Mouse (Mus musculus) kidney, embryonic 16.5 days (tissue): ENCODE measurements around the gene Slc16a11. TPM values are rescaled to one million over a fixed set of nuclear protein-coding genes. Genes with fewer than 3 reads are reported as not detected.
A peak's percentile ranks its signal among the peaks of the same experiment; 100 is the strongest.

Source experiments
- ATAC-seq: fragments of 200-750 bp; cut with Nextera tagmentation; 2 replicates; pipeline ENCODE4 v1.8.0; 2017; ENCODE audit warnings: moderate TSS enrichment; ENCODE audit not compliant: low FRiP score, low TSS enrichment
- H3K27ac ChIP-seq: fragments of 300-500 bp; sonication (generic); 2 replicates; pipeline ENCODE4 v1.5.1; 2014; ENCODE audit warnings: low read length
- H3K27me3 ChIP-seq: fragments of 300-500 bp; sonication (generic); 2 replicates; pipeline ENCODE4 v1.6.1; 2014; ENCODE audit warnings: low read length, control low read depth, mixed read lengths; ENCODE audit not compliant: insufficient read depth
- H3K36me3 ChIP-seq: fragments of 300-500 bp; sonication (generic); 2 replicates; pipeline ENCODE4 v1.6.1; 2014; ENCODE audit warnings: low read length, control low read depth, mixed read lengths; ENCODE audit not compliant: insufficient read depth
- H3K4me1 ChIP-seq: fragments of 300-500 bp; sonication (generic); 2 replicates; pipeline ENCODE4 v1.6.1; 2014; ENCODE audit warnings: low read length, control low read depth, mixed read lengths; ENCODE audit not compliant: insufficient read depth
- H3K4me2 ChIP-seq: fragments of 300-500 bp; sonication (generic); replicated peaks from 2 replicates; pipeline ENCODE4 v1.6.1; 2014; ENCODE audit warnings: low read depth, low read length
- H3K4me3 ChIP-seq: fragments of 300-500 bp; sonication (generic); 2 replicates; pipeline ENCODE4 v1.5.1; 2014; ENCODE audit warnings: mild to moderate bottlenecking, low read length
- H3K9ac ChIP-seq: fragments of 300-500 bp; sonication (generic); replicated peaks from 2 replicates; pipeline ENCODE4 v1.6.1; 2014; ENCODE audit warnings: low read length
- H3K9me3 ChIP-seq: fragments of 300-500 bp; sonication (generic); 2 replicates; pipeline ENCODE4 v1.6.1; 2016; ENCODE audit warnings: low read length, control low read depth
- WGBS: fragments of 180-500 bp; shearing (Covaris S2); extraction: QIAGEN DNeasy Blood & Tissue Kit; methylation state at CpG from one replicate; pipeline ENCODE4 v1.1.7; 2014; 5-methylcytosine and 5-hydroxymethylcytosine counted together
- polyA plus RNA-seq: library from polyadenylated mRNA; unstranded; fragments of >200 nt; fragmentation: Nextera tagmentation; extraction: Ambion mirVana; gene quantifications from 2 replicates; pipeline ENCODE4 v1.2.1, GENCODE M21; 2015

The Slc16a11 gene
- polyA plus RNA-seq, 1 experiment from 2014 or later, result 5.5 TPM

- no peak overlapping the region for H3K9ac ChIP-seq
- no peak overlapping the region for H3K4me2 ChIP-seq
- peaks cover 39% of the 10 kb centered on the region for H3K27me3 ChIP-seq
- 73% methylated on average over 6 of the region's 6 CpGs for WGBS
- peaks cover 20% of the 10 kb centered on the region for H3K4me1 ChIP-seq
- no peaks in the 10 kb centered on the region for H3K9me3 ChIP-seq
- no peaks in the 10 kb centered on the region for H3K36me3 ChIP-seq
- H3K4me3 ChIP-seq, result no peak overlapping the region
- H3K27ac ChIP-seq, result no peak overlapping the region
- no peak for ATAC-seq
Observed at GRCm38 (mm10) chr11:70211972-70212371, 580 bp upstream of the Slc16a11 start.

GRCm38 (mm10) chr11:70212896-70213295, 344 bp downstream of the Slc16a11 start:
- WGBS, result 9% methylated on average over 9 of the region's 9 CpGs
- no peak for ATAC-seq
- peak overlapping the region; percentile 63; the same call in 1 of the 2 replicates for H3K4me2 ChIP-seq

GRCm38 (mm10) chr11:70213736-70214135, 1.2 kb downstream of the Slc16a11 start:
- no peaks in the 10 kb centered on the region for H3K9me3 ChIP-seq
- H3K27ac ChIP-seq, result no peak overlapping the region
- peak overlapping the region; percentile 56 for H3K9ac ChIP-seq
- H3K4me3 ChIP-seq, result peak overlapping the region; percentile 36
- H3K4me2 ChIP-seq, result peak overlapping the region; percentile 63
- no peak for ATAC-seq
- H3K27me3 ChIP-seq, result peaks cover 41% of the 10 kb centered on the region
- 3% methylated on average over 26 of the region's 26 CpGs for WGBS
- H3K4me1 ChIP-seq, result peaks cover 24% of the 10 kb centered on the region
- no peaks in the 10 kb centered on the region for H3K36me3 ChIP-seq

More at GRCm38 (mm10) chr11:70212896-70213295, 344 bp downstream of the Slc16a11 start:
- H3K36me3 ChIP-seq, result no peaks in the 10 kb centered on the region
- no peak overlapping the region for H3K27ac ChIP-seq
- peaks cover 41% of the 10 kb centered on the region for H3K27me3 ChIP-seq
- H3K9ac ChIP-seq, result no peak overlapping the region; the same call in 1 of the 2 replicates
- no peak overlapping the region for H3K4me3 ChIP-seq
- H3K4me1 ChIP-seq, result peaks cover 20% of the 10 kb centered on the region
- H3K9me3 ChIP-seq, result no peaks in the 10 kb centered on the region

- H3K4me1 ChIP-seq, result peaks cover 30% of the 10 kb centered on the region
Observed at GRCm38 (mm10) chr11:70214191-70214855, 1.8 kb downstream of the Slc16a11 start.

DNA sequence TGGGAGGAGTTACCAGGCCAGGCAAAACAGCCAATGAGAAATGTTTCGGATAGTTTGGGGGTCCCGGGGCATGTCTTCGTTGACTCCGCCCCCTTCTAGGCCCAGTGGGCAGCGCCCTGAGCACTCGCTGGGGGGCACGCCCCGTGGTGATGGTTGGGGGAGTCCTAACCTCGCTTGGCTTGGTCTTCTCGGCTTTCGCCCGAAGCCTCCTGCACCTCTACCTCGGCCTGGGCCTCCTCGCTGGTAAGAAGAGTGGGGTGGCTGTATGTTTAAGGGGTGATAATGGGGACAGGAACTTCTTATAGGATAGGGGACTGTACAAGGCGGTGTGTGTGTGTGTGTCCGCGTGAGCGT, 2.3 kb downstream of the Slc16a11 start:
- WGBS, result 7% methylated on average over 16 of the region's 18 CpGs
- peaks cover 41% of the 10 kb centered on the region for H3K27me3 ChIP-seq
- H3K9ac ChIP-seq, result no peak overlapping the region

More at GRCm38 (mm10) chr11:70214191-70214855, 1.8 kb downstream of the Slc16a11 start:
- WGBS, result under 1% methylated on average over 46 of the region's 46 CpGs
- Histone ChIP-seq H3K4me2 (peak overlapping the region; percentile 63), H3K9ac (peak overlapping the region; percentile 56), H3K9me3 (no peaks in the 10 kb centered on the region), H3K4me3 (peak overlapping the region; percentile 36), H3K27ac (no peak overlapping the region), H3K27me3 (peaks cover 41% of the 10 kb centered on the region), H3K36me3 (no peaks in the 10 kb centered on the region)
- ATAC-seq, result peak; percentile 53; the same call in 1 of the 2 replicates

DNA sequence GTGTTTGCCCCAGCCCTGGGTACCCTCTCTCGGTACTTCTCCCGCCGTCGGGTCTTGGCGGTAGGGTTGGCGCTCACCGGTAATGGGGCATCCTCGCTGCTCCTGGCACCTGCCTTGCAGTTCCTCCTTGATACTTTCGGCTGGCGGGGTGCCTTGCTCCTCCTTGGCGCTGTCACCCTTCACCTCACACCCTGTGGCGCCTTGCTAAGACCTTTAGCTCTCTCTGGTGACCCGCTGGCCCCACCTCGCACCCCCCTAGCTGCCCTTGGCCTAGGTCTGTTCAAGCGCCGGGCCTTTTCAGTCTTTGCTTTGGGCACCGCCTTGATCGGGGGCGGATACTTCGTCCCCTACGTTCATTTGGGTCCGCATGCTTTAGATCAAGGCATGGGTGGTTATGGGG, 2.7 kb downstream of the Slc16a11 start:
- H3K9ac ChIP-seq, result no peak overlapping the region
- no peaks in the 10 kb centered on the region for H3K36me3 ChIP-seq
- peaks cover 41% of the 10 kb centered on the region for H3K27me3 ChIP-seq
- WGBS, result 17% methylated on average over 22 of the region's 22 CpGs
- ATAC-seq, result no peak; the same call in 1 of the 2 replicates
- H3K4me2 ChIP-seq, result peak overlapping the region; percentile 63
- H3K27ac ChIP-seq, result no peak overlapping the region
- H3K9me3 ChIP-seq, result no peaks in the 10 kb centered on the region
- H3K4me3 ChIP-seq, result 0 out of 2 replicates have a peak overlapping the region, but pooled peaks have one; percentile 36
- H3K4me1 ChIP-seq, result peaks cover 31% of the 10 kb centered on the region

More for the DNA sequence above, 2.3 kb downstream of the Slc16a11 start:
- peak; percentile 17; the same call in 1 of the 2 replicates for ATAC-seq
- Histone ChIP-seq H3K4me3 (peak overlapping the region; percentile 36), H3K4me1 (peaks cover 31% of the 10 kb centered on the region), H3K9me3 (no peaks in the 10 kb centered on the region), H3K27ac (no peak overlapping the region), H3K36me3 (no peaks in the 10 kb centered on the region), H3K4me2 (peak overlapping the region; percentile 63)

DNA sequence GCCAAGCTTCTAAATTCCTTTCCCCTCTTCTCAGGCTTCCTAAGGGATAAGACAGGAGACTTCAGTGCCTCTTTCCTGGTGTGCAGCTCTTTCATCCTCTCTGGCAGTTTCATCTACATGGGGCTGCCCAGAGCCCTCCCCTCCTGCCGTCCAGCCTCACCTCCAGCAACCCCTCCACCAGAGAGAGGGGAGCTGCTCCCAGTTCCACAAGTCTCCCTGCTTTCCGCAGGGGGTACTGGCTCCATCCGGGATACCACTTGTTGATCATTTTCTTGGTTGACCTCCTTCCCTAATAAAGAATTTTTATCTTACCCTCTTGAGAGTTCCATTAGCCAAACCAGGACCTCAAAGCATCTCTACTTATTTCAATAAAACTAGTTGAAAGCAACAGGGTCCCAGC, 3.6 kb downstream of the Slc16a11 start:
- ATAC-seq, result no peak
- WGBS, result 72% methylated on average over 3 of the region's 3 CpGs

DNA sequence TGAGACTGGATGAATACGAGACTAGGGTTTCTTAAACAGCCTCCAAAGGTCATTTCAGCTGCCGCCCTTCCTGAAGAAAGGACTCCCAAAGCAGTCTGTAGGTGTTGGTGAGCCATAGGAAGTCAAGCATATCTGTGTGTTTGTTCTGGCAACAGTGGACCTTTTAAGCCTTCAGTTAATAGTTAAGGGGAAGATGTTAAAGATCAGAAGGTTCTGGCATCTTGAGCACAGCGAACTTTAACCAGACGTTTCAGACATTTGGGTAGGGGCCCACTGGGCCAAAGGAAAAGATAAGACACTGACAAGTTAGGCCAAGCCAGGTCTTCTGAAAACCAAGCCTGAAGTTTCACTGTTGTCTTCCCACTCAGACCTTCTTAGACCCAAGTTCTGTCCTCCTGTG, 5.5 kb downstream of the Slc16a11 start:
- ATAC-seq, result no peak

More for the DNA sequence above, 3.6 kb downstream of the Slc16a11 start:
- H3K4me3 ChIP-seq, result no peak overlapping the region
- no peak overlapping the region for H3K27ac ChIP-seq
- no peaks in the 10 kb centered on the region for H3K36me3 ChIP-seq
- H3K27me3 ChIP-seq, result peaks cover 41% of the 10 kb centered on the region
- peaks cover 31% of the 10 kb centered on the region for H3K4me1 ChIP-seq
- H3K9ac ChIP-seq, result no peak overlapping the region
- H3K4me2 ChIP-seq, result no peak overlapping the region
- no peaks in the 10 kb centered on the region for H3K9me3 ChIP-seq

GRCm38 (mm10) chr11:70218741-70219470, 6.4 kb downstream of the Slc16a11 start:
- Histone ChIP-seq H3K9ac (no peak overlapping the region), H3K9me3 (no peaks in the 10 kb centered on the region), H3K27me3 (peaks cover 35% of the 10 kb centered on the region), H3K36me3 (no peaks in the 10 kb centered on the region), H3K27ac (peak overlapping the region; percentile 19; the same call in 1 of the 2 replicates), H3K4me3 (no peak overlapping the region), H3K4me1 (peaks cover 33% of the 10 kb centered on the region), H3K4me2 (peak overlapping the region; percentile 72; the same call in 1 of the 2 replicates)
- ATAC-seq, result no peak
- 84% methylated on average over 15 of the region's 15 CpGs for WGBS

More for the DNA sequence above, 5.5 kb downstream of the Slc16a11 start:
- no peak overlapping the region for H3K4me3 ChIP-seq
- H3K27me3 ChIP-seq, result peaks cover 42% of the 10 kb centered on the region
- H3K9ac ChIP-seq, result no peak overlapping the region
- 62% methylated on average over 4 of the region's 4 CpGs for WGBS
- no peaks in the 10 kb centered on the region for H3K36me3 ChIP-seq
- peaks cover 41% of the 10 kb centered on the region for H3K4me1 ChIP-seq
- H3K27ac ChIP-seq, result peak overlapping the region; percentile 37; the same call in 1 of the 2 replicates
- H3K9me3 ChIP-seq, result no peaks in the 10 kb centered on the region
- H3K4me2 ChIP-seq, result no peak overlapping the region
